Mouse (Mus musculus) induced T-regulatory cell, adult 2 months (primary cell): ENCODE measurements around the gene Cdkl5.

Source experiments
- DNase-seq: peaks from one replicate; pipeline ENCODE4 v3.0.0-alpha.2; 2012; ENCODE audit warnings: low read depth

The Cdkl5 gene

GRCm38 (mm10) chrX:160994543-160995121 lies at the start of gene Cdkl5:
Cdkl5 (minus strand) TSS chrX:160994704.
- DNase-seq, result peak; percentile 96

- DNase-seq, result peak; percentile 64
These were observed 38.8 kb upstream of the Cdkl5 start for GRCm38 (mm10) chrX:161033235-161033803.

GRCm38 (mm10) chrX:161032423-161032822 lies 37.9 kb upstream of the Cdkl5 start:
- peak; percentile 12 for DNase-seq

- DNase-seq, result no peak
These were observed 35.7 kb upstream of the Cdkl5 start for GRCm38 (mm10) chrX:161030233-161030632.

GRCm38 (mm10) chrX:161024475-161024874 lies 30.0 kb upstream of the Cdkl5 start:
- no peak for DNase-seq

GRCm38 (mm10) chrX:161021548-161021947 lies 27.0 kb upstream of the Cdkl5 start:
- no peak for DNase-seq

GRCm38 (mm10) chrX:161018179-161018578 lies 23.7 kb upstream of the Cdkl5 start:
- no peak for DNase-seq

GRCm38 (mm10) chrX:161006272-161006671 lies 11.8 kb upstream of the Cdkl5 start:
- no peak for DNase-seq

GRCm38 (mm10) chrX:160996051-160996450 lies 1.5 kb upstream of the Cdkl5 start:
- DNase-seq, result no peak

- peak; percentile 31 for DNase-seq
These were observed 695 bp upstream of the Cdkl5 start for GRCm38 (mm10) chrX:160995131-160995667.

GRCm38 (mm10) chrX:160993749-160994539 lies 560 bp downstream of the Cdkl5 start:
- no peak for DNase-seq

- DNase-seq, result no peak
These were observed 1.8 kb downstream of the Cdkl5 start for GRCm38 (mm10) chrX:160992703-160993102.

- no peak for DNase-seq
These were observed 4.2 kb downstream of the Cdkl5 start for GRCm38 (mm10) chrX:160990276-160990675.

- DNase-seq, result no peak
These were observed 16.6 kb downstream of the Cdkl5 start for GRCm38 (mm10) chrX:160977919-160978318.

GRCm38 (mm10) chrX:160971991-160972545 lies 22.4 kb downstream of the Cdkl5 start:
- DNase-seq, result no peak

GRCm38 (mm10) chrX:160958593-160959131 lies 35.8 kb downstream of the Cdkl5 start:
- DNase-seq, result no peak

- no peak for DNase-seq
These were observed 44.9 kb downstream of the Cdkl5 start for GRCm38 (mm10) chrX:160949583-160949982.

- DNase-seq, result no peak
These were observed 49.8 kb downstream of the Cdkl5 start for GRCm38 (mm10) chrX:160944722-160945121.

GRCm38 (mm10) chrX:160935541-160935940 lies 59.0 kb downstream of the Cdkl5 start:
- peak; percentile 7 for DNase-seq

GRCm38 (mm10) chrX:160930656-160931055 lies 63.8 kb downstream of the Cdkl5 start:
- peak; percentile 25 for DNase-seq

GRCm38 (mm10) chrX:160928870-160929269 lies 65.6 kb downstream of the Cdkl5 start:
- no peak for DNase-seq

- DNase-seq, result no peak
These were observed 75.4 kb downstream of the Cdkl5 start for GRCm38 (mm10) chrX:160919022-160919637.
